Mouse (Mus musculus) left cerebral cortex, adult 11 months (tissue): ENCODE data around the gene Tbc1d10b.
"Not testable (repeated sequence)": the region's sequence is repeated elsewhere in the genome, so short reads cannot be mapped to it uniquely, and the experiment has no call there.

ENCODE experiments used
- DNase-seq: peaks from one replicate; pipeline ENCODE4 v3.0.0; 2022; ENCODE audit warnings: low spot score

Gene Tbc1d10b

GRCm38 (mm10) chr7:127207374-127208294 lies 634 bp downstream of the Tbc1d10b start:
- DNase-seq, result no peak

GRCm38 (mm10) chr7:127206606-127207005 lies 1.7 kb downstream of the Tbc1d10b start:
- DNase-seq, result no peak

- no peak for DNase-seq
Measured at GRCm38 (mm10) chr7:127196484-127196883, 11.8 kb downstream of the Tbc1d10b start.

GRCm38 (mm10) chr7:127195544-127196295 lies 12.5 kb downstream of the Tbc1d10b start, which contains the start of gene Cd2bp2:
Gene Cd2bp2, minus strand, starts transcription at chr7:127196050.
- peak; percentile 96 for DNase-seq

- DNase-seq, result no peak
Measured at GRCm38 (mm10) chr7:127194633-127195029, 13.6 kb downstream of the Tbc1d10b start.

- no peak for DNase-seq
Measured at GRCm38 (mm10) chr7:127194011-127194632, 14.1 kb downstream of the Tbc1d10b start.

- DNase-seq, result no peak
Measured at GRCm38 (mm10) chr7:127192989-127193388, 15.3 kb downstream of the Tbc1d10b start.

GRCm38 (mm10) chr7:127190672-127191071 lies 17.6 kb downstream of the Tbc1d10b start:
- DNase-seq, result no peak

- DNase-seq, result no peak
Measured at GRCm38 (mm10) chr7:127188305-127189276, 19.7 kb downstream of the Tbc1d10b start.

GRCm38 (mm10) chr7:127187351-127187750 lies 20.9 kb downstream of the Tbc1d10b start:
- DNase-seq, result no peak

GRCm38 (mm10) chr7:127185601-127186000 lies 22.7 kb downstream of the Tbc1d10b start:
- DNase-seq, result no peak

GRCm38 (mm10) chr7:127184720-127185119 lies 23.5 kb downstream of the Tbc1d10b start:
- DNase-seq, result no peak

GRCm38 (mm10) chr7:127183828-127184227 lies 24.4 kb downstream of the Tbc1d10b start:
- no peak for DNase-seq

GRCm38 (mm10) chr7:127183345-127183744 lies 24.9 kb downstream of the Tbc1d10b start:
- DNase-seq, result no peak

- DNase-seq, result not testable (repeated sequence)
Measured at GRCm38 (mm10) chr7:127181724-127182123, 26.5 kb downstream of the Tbc1d10b start.

- no peak for DNase-seq
Measured at GRCm38 (mm10) chr7:127180783-127181182, 27.5 kb downstream of the Tbc1d10b start.

GRCm38 (mm10) chr7:127176937-127177336 lies 31.3 kb downstream of the Tbc1d10b start:
- DNase-seq, result no peak

- no peak for DNase-seq
Measured at GRCm38 (mm10) chr7:127166501-127166900, 41.8 kb downstream of the Tbc1d10b start.

- DNase-seq, result no peak
Measured at GRCm38 (mm10) chr7:127165607-127166493, 42.4 kb downstream of the Tbc1d10b start.

- DNase-seq, result no peak
Measured at GRCm38 (mm10) chr7:127164002-127164401, 44.3 kb downstream of the Tbc1d10b start.
